Mouse (Mus musculus) heart, postnatal 0 days (tissue): ENCODE data around the gene Gcnt4. TPM values are rescaled to one million over a fixed set of nuclear protein-coding genes. Genes with fewer than 3 reads are reported as not detected.

ENCODE experiments used
- ATAC-seq: fragments of 200-750 bp; cut with Nextera tagmentation; 2 replicates; pipeline ENCODE4 v1.8.0; 2017; ENCODE audit warnings: low read depth, moderate number of reproducible peaks, moderate library complexity; ENCODE audit not compliant: insufficient read depth
- DNase-seq: peaks from one replicate; pipeline ENCODE4 v3.0.0-alpha.2; 2016; ENCODE audit warnings: low spot score
- H3K27ac ChIP-seq: fragments of 300-500 bp; sonication (generic); 2 replicates; pipeline ENCODE4 v1.5.1; 2014; ENCODE audit warnings: low read depth, mild to moderate bottlenecking
- H3K27me3 ChIP-seq: fragments of 300-500 bp; sonication (generic); 2 replicates; pipeline ENCODE4 v1.6.1; 2014; ENCODE audit warnings: low read length, mixed read lengths; ENCODE audit not compliant: control insufficient read depth, insufficient read depth
- H3K36me3 ChIP-seq: fragments of 300-500 bp; sonication (generic); replicated peaks from 2 replicates; pipeline ENCODE4 v1.6.1; 2014; ENCODE audit warnings: low read length, mixed read lengths; ENCODE audit not compliant: control insufficient read depth, insufficient read depth
- H3K4me1 ChIP-seq: fragments of 300-500 bp; sonication (generic); 2 replicates; pipeline ENCODE4 v1.6.1; 2014; ENCODE audit warnings: antibody characterized with exemption; ENCODE audit not compliant: control insufficient read depth, insufficient read depth
- H3K4me2 ChIP-seq: fragments of 300-500 bp; sonication (generic); 2 replicates; pipeline ENCODE4 v1.6.1; 2014; ENCODE audit warnings: low read depth, mild to moderate bottlenecking, low read length, moderate library complexity
- H3K4me3 ChIP-seq: fragments of 300-500 bp; sonication (generic); 2 replicates; pipeline ENCODE4 v1.5.1; 2014; ENCODE audit warnings: low read depth, low read length
- H3K9ac ChIP-seq: fragments of 300-500 bp; sonication (generic); replicated peaks from 2 replicates; pipeline ENCODE4 v1.6.1; 2014; ENCODE audit warnings: low read depth, low read length, mixed read lengths
- H3K9me3 ChIP-seq: fragments of 300-500 bp; sonication (generic); replicated peaks from 2 replicates; pipeline ENCODE4 v1.6.1; 2016; ENCODE audit warnings: low read length; ENCODE audit not compliant: control insufficient read depth
- CTCF ChIP-seq: IDR thresholded peaks from 2 replicates; pipeline ENCODE4 v1.5.1; 2016; ENCODE audit warnings: antibody characterized with exemption, control low read depth, low read depth
- EP300 ChIP-seq: IDR thresholded peaks from 2 replicates; pipeline ENCODE4 v1.6.1; 2016; ENCODE audit warnings: antibody characterized with exemption, low read depth
- WGBS: fragments of 180-500 bp; shearing (Covaris S2); extraction: QIAGEN DNeasy Blood & Tissue Kit; methylation state at CpG from one replicate; pipeline ENCODE4 v1.1.7; 2014; 5-methylcytosine and 5-hydroxymethylcytosine counted together
- polyA plus RNA-seq: library from polyadenylated mRNA; unstranded; fragments of >200 nt; fragmentation: Nextera tagmentation; extraction: Ambion mirVana; gene quantifications from 2 replicates; pipeline ENCODE4 v1.2.1, GENCODE M21; 2015
- total RNA-seq: library from RNA; depleted of rRNA; stranded (reverse); fragments of >200 nt; gene quantifications from 2 replicates; pipeline ENCODE4 v1.2.3, GENCODE M21; 2014; ENCODE audit warnings: low replicate concordance

Gene Gcnt4
- total and polyA plus RNA-seq, 2 experiments from 2014 or later: 0.10 TPM; not detected in 1

GRCm38 (mm10) chr13:96951880-96952279, 27.4 kb downstream of the Gcnt4 start:
- WGBS: 46% methylated on average over 2 of the region's 2 CpGs
- TF ChIP-seq EP300: no peak
- no peak for TF ChIP-seq CTCF
- no peak for ATAC-seq

DNA sequence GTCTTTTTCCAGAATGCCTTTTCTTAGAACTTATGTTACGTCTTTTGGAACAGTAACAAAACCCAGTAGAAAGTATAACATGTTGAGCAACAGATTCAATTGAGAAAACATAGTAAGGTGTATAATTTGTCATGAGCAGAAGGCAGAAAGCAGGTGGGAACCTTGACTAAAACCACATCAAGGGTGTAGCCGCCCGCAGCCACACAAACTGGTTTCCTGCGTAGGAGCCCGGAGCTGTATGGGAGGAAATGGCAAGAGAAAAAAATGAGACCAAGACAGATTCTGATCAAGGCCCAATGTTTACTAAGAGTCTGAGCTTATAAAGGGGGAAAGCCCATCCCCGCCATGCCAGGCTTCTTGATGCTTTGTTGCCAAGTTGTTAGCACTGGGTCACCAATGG, 32.0 kb downstream of the Gcnt4 start:
- WGBS: 75% methylated on average over 6 of the region's 6 CpGs
- no peak overlapping the region for H3K27ac ChIP-seq
- no peaks in the 10 kb centered on the region for H3K27me3 ChIP-seq
- no peaks in the 10 kb centered on the region for H3K4me1 ChIP-seq
- no peak for ATAC-seq
- H3K9me3 ChIP-seq: no peaks in the 10 kb centered on the region
- no peak overlapping the region for H3K9ac ChIP-seq
- H3K36me3 ChIP-seq: no peaks in the 10 kb centered on the region
- no peak overlapping the region for H3K4me2 ChIP-seq
- DNase-seq: no peak
- no peak overlapping the region for H3K4me3 ChIP-seq
- TF ChIP-seq EP300: no peak
- TF ChIP-seq CTCF: no peak

More at GRCm38 (mm10) chr13:96951880-96952279, 27.4 kb downstream of the Gcnt4 start:
- no peaks in the 10 kb centered on the region for H3K4me1 ChIP-seq
- H3K9me3 ChIP-seq: no peaks in the 10 kb centered on the region
- H3K4me2 ChIP-seq: no peak overlapping the region
- no peaks in the 10 kb centered on the region for H3K36me3 ChIP-seq
- H3K4me3 ChIP-seq: no peak overlapping the region
- no peak overlapping the region for H3K27ac ChIP-seq
- H3K9ac ChIP-seq: no peak overlapping the region
- no peak for DNase-seq
- no peaks in the 10 kb centered on the region for H3K27me3 ChIP-seq

- no peaks in the 10 kb centered on the region for H3K4me1 ChIP-seq
- TF ChIP-seq CTCF (no peak), EP300 (no peak)
- ATAC-seq (no peak), DNase-seq (no peak)
- H3K9ac ChIP-seq: no peak overlapping the region
- H3K4me3 ChIP-seq: no peak overlapping the region
- H3K27ac ChIP-seq: no peak overlapping the region
- no peak overlapping the region for H3K4me2 ChIP-seq
- no peaks in the 10 kb centered on the region for H3K36me3 ChIP-seq
- H3K27me3 ChIP-seq: no peaks in the 10 kb centered on the region
- no peaks in the 10 kb centered on the region for H3K9me3 ChIP-seq
- WGBS: 88% methylated on average over 1 of the region's 1 CpGs
These were observed 35.5 kb downstream of the Gcnt4 start for GRCm38 (mm10) chr13:96960019-96960418.

GRCm38 (mm10) chr13:96961366-96962157, 37.1 kb downstream of the Gcnt4 start:
- DNase-seq (no peak), ATAC-seq (no peak)
- no peaks in the 10 kb centered on the region for H3K36me3 ChIP-seq
- 70% methylated on average over 9 of the region's 9 CpGs for WGBS
- no peak overlapping the region for H3K27ac ChIP-seq
- H3K4me3 ChIP-seq: no peak overlapping the region
- H3K9ac ChIP-seq: no peak overlapping the region
- no peaks in the 10 kb centered on the region for H3K9me3 ChIP-seq
- no peak overlapping the region for H3K4me2 ChIP-seq
- H3K4me1 ChIP-seq: no peaks in the 10 kb centered on the region
- TF ChIP-seq EP300: no peak
- no peak for TF ChIP-seq CTCF
- no peaks in the 10 kb centered on the region for H3K27me3 ChIP-seq

- Histone ChIP-seq H3K4me3 (no peak overlapping the region), H3K4me2 (no peak overlapping the region), H3K4me1 (no peaks in the 10 kb centered on the region), H3K36me3 (no peaks in the 10 kb centered on the region), H3K27me3 (no peaks in the 10 kb centered on the region), H3K27ac (no peak overlapping the region), H3K9ac (no peak overlapping the region), H3K9me3 (no peaks in the 10 kb centered on the region)
- TF ChIP-seq CTCF (no peak), EP300 (no peak)
- whole genome bisulfite sequencing: 83% methylated on average over 5 of the region's 5 CpGs
- ATAC-seq (no peak), DNase-seq (no peak)
These were observed 38.3 kb downstream of the Gcnt4 start for GRCm38 (mm10) chr13:96962801-96963200.

DNA sequence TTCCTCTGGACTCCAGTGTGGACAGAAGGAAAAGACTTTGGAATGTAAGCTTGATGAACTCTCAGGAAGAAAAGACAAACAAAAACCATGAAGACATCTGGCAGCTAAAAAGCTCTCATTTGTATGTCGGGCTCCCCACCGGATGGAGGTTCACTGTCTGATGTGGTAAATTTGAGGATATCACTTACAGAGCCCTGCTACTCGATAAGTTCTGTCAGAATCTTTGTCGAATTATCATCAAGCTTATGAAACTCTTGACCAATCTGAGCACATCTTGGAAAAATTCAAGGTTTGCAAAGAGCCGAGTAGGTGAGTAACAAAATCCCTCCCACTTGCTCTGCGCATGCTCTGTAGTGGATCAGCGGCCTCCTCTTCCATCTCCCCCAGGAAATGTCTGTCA, 40.5 kb downstream of the Gcnt4 start:
- DNase-seq (no peak), ATAC-seq (no peak)
- Histone ChIP-seq H3K36me3 (no peaks in the 10 kb centered on the region), H3K9me3 (no peaks in the 10 kb centered on the region), H3K27ac (no peak overlapping the region), H3K4me1 (no peaks in the 10 kb centered on the region), H3K4me2 (no peak overlapping the region), H3K27me3 (no peaks in the 10 kb centered on the region), H3K4me3 (no peak overlapping the region), H3K9ac (no peak overlapping the region)
- WGBS: 73% methylated on average over 7 of the region's 7 CpGs
- no peak for TF ChIP-seq CTCF
- TF ChIP-seq EP300: no peak
